Mouse (Mus musculus) embryonic fibroblast, embryonic 13.5 days (primary cell): ENCODE results near the gene Auts2. TPM values are rescaled to one million over a fixed set of nuclear protein-coding genes. Genes with fewer than 3 reads are reported as not detected.

ENCODE experiments used
- H3K27ac ChIP-seq: 2 replicates; pipeline ENCODE4 v1.5.1; 2012; ENCODE audit warnings: low read length, control low read depth, inconsistent platforms; ENCODE audit not compliant: insufficient read depth
- H3K4me1 ChIP-seq: 2 replicates; pipeline ENCODE4 v1.6.1; 2011; ENCODE audit warnings: low read length; ENCODE audit not compliant: control insufficient read depth, insufficient read depth
- H3K4me3 ChIP-seq: 2 replicates; pipeline ENCODE4 v1.5.1; 2011; ENCODE audit warnings: mild to moderate bottlenecking, control low read depth, low read length; ENCODE audit not compliant: insufficient read depth
- CTCF ChIP-seq: IDR thresholded peaks from 2 replicates; pipeline ENCODE4 v1.5.1; 2011; ENCODE audit warnings: mild to moderate bottlenecking, control low read depth, low read length, moderate library complexity, borderline replicate concordance; ENCODE audit not compliant: insufficient read depth
- POLR2A ChIP-seq: IDR thresholded peaks from 2 replicates; pipeline ENCODE4 v1.6.1; 2011; ENCODE audit warnings: low read depth, mild to moderate bottlenecking, control low read depth, low read length, moderate library complexity
- polyA plus RNA-seq: library from polyadenylated mRNA; stranded (reverse); fragments of >200 nt; gene quantifications from 2 replicates; pipeline ENCODE4 v1.2.4, GENCODE M21; 2011; ENCODE audit warnings: low read depth; ENCODE audit not compliant: missing spikeins, insufficient read length

Auts2 gene
- polyA plus RNA-seq, 1 experiment, result 26.0 TPM

DNA sequence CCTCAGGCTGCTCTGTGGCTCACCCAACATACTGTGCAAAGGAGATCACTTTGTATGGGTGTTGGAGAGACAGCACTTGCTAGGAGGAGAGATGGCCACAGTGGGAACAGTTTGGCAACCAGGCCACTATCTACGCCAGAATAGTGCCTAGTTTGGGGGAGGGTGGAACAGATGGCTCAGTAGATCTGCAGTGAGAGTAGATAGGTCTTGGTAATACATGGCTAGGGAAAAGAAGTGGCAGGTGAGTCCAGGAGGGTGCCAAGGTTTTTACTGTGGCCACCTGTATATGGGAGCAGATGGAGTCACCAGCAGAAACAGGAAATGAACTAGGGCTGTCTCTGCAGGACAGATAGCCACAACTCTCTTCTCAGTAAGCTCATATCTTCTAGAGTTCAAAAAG is 770.5 kb downstream of the Auts2 start:
- Histone ChIP-seq H3K4me1 (no peaks in the 10 kb centered on the region), H3K27ac (no peak overlapping the region), H3K4me3 (no peak overlapping the region)
- TF ChIP-seq POLR2A (no peak), CTCF (no peak)

GRCm38 (mm10) chr5:131769273-131769672 is 773.9 kb downstream of the Auts2 start:
- Histone ChIP-seq H3K4me1 (no peaks in the 10 kb centered on the region), H3K4me3 (no peak overlapping the region), H3K27ac (no peak overlapping the region)
- TF ChIP-seq POLR2A (no peak), CTCF (no peak)

- Histone ChIP-seq H3K27ac (no peak overlapping the region), H3K4me1 (no peaks in the 10 kb centered on the region), H3K4me3 (no peak overlapping the region)
- TF ChIP-seq POLR2A (no peak), CTCF (no peak)
Observed at GRCm38 (mm10) chr5:131767699-131768264, 775.4 kb downstream of the Auts2 start.

GRCm38 (mm10) chr5:131767176-131767575 is 776.0 kb downstream of the Auts2 start:
- TF ChIP-seq CTCF (no peak), POLR2A (no peak)
- Histone ChIP-seq H3K27ac (no peak overlapping the region), H3K4me1 (no peaks in the 10 kb centered on the region), H3K4me3 (no peak overlapping the region)

- H3K4me1 ChIP-seq, result no peaks in the 10 kb centered on the region
- TF ChIP-seq POLR2A (no peak), CTCF (no peak)
- H3K4me3 ChIP-seq, result no peak overlapping the region
- no peak overlapping the region for H3K27ac ChIP-seq
Observed at GRCm38 (mm10) chr5:131759432-131759831, 783.7 kb downstream of the Auts2 start.

- Histone ChIP-seq H3K27ac (no peak overlapping the region), H3K4me1 (no peaks in the 10 kb centered on the region), H3K4me3 (no peak overlapping the region)
- TF ChIP-seq CTCF (no peak), POLR2A (no peak)
Observed at GRCm38 (mm10) chr5:131750330-131750729, 792.8 kb downstream of the Auts2 start.

DNA sequence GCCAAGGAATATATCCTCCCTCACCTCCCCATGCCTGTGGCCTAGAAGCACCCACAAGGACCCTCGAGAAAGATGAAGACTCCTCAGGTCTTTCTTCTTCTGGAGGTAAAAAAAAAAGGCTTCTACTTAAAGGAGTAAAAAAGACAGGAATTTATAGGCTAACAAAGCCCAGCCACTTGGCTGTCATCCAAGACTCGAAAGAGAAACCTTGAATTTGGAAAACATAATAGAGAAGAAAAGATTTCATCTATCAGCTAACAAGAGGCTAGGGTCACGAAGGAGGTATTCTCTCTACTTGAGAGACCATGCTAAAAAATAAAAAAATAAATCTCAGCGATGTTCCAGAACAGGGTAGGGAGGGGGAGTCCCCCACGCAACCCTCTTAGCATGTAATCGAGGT is 793.9 kb downstream of the Auts2 start:
- Histone ChIP-seq H3K4me1 (no peaks in the 10 kb centered on the region), H3K4me3 (no peak overlapping the region), H3K27ac (no peak overlapping the region)
- TF ChIP-seq CTCF (no peak), POLR2A (no peak)

DNA sequence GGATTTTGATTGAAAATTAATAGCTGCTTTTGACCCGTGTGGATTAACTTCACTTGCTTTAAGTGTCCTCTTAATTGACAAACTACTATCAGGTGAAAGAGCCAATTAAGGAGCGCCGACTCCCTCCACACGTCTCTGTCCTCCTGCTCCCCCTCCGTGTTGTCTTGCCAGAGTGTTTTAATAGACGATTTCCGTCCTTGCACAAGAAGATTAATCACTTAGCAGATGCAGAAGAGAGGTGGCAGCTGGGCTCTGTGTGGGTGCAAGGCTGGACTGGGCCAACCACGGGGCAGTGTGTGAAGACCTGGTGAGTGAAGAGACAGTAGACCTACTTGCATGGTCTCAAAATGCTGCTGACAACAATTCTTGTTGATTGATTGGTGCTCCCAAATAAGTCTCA is 800.1 kb downstream of the Auts2 start:
- TF ChIP-seq POLR2A (no peak), CTCF (no peak)

DNA sequence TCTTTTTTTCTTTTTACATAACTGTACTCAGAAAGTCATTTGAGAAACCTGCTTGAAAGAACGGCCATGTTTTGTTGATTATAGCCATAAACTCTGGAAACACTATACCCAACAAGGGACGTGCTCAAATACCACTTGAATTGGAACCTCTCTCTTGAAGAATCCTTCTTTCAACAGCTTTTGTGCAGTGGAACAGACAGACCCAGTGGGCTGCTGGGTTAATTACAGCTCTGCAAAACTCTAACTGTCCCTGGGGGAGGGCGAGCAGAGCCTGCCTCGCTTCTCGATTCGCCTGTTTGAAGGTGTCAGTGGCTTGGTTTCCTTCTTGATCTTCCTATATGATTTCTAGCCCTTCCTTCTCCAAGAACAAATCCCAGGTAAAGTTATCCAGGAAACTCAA is 805.7 kb downstream of the Auts2 start:
- H3K4me3 ChIP-seq, result no peak overlapping the region
- H3K27ac ChIP-seq, result no peak overlapping the region
- H3K4me1 ChIP-seq, result no peaks in the 10 kb centered on the region
- TF ChIP-seq CTCF (no peak), POLR2A (no peak)

More for the DNA sequence above, 800.1 kb downstream of the Auts2 start:
- no peak overlapping the region for H3K4me3 ChIP-seq
- no peak overlapping the region for H3K27ac ChIP-seq
- no peaks in the 10 kb centered on the region for H3K4me1 ChIP-seq

DNA sequence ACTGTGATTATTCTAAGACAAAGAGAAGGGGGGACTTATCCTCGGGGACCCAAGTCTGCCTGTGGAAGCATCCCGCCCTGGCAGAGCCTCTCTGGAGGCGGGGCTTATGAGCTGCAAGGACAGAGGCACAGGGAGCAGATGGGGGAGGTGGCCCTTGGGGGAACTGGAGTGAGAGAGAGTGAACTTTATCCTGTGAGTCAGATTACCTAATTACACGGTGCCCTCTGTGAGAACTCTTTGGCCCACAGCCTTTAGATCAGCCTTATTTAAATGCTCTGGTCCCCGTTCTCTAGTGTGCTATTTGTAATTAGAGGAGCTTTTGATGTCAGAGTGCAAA is 809.9 kb downstream of the Auts2 start:
- no peaks in the 10 kb centered on the region for H3K4me1 ChIP-seq
- no peak for TF ChIP-seq CTCF
- no peak for TF ChIP-seq POLR2A
- H3K27ac ChIP-seq, result no peak overlapping the region
- no peak overlapping the region for H3K4me3 ChIP-seq
